Mouse (Mus musculus) kidney, postnatal 25 days (tissue): ENCODE results near the gene H2-M10.2.
A peak's percentile ranks its signal among the peaks of the same experiment; 100 is the strongest.

Source experiments
- DNase-seq, 2 experiments: peaks; one replicate each; pipeline ENCODE4 v3.0.0; 2021; ENCODE audit warnings: mixed read lengths in 2 of 2

The H2-M10.2 gene

GRCm38 (mm10) chr17:36286390-36286789 lies at the start of gene H2-M10.2:
Gene H2-M10.2, minus strand, starts transcription at chr17:36286490.
- DNase-seq: no peak

- DNase-seq: no peak
These were observed 39.8 kb upstream of the H2-M10.2 start, which contains the start of gene H2-M10.1 for GRCm38 (mm10) chr17:36326055-36326454. Gene H2-M10.1, minus strand, starts transcription at chr17:36326155.

- DNase-seq: no peak
These were observed 29.5 kb upstream of the H2-M10.2 start for GRCm38 (mm10) chr17:36315689-36316253.

GRCm38 (mm10) chr17:36315041-36315688 lies 28.9 kb upstream of the H2-M10.2 start:
- DNase-seq: peak; percentile 45 to 63

GRCm38 (mm10) chr17:36314511-36314910 lies 28.2 kb upstream of the H2-M10.2 start:
- no peak for DNase-seq

GRCm38 (mm10) chr17:36309293-36309692 lies 23.0 kb upstream of the H2-M10.2 start:
- no peak for DNase-seq

- peak; percentile 77 to 83 for DNase-seq
These were observed 22.6 kb upstream of the H2-M10.2 start for GRCm38 (mm10) chr17:36308855-36309254.

- DNase-seq: no peak
These were observed 4.6 kb downstream of the H2-M10.2 start for GRCm38 (mm10) chr17:36281521-36282245.

- no peak for DNase-seq
These were observed 11.5 kb downstream of the H2-M10.2 start for GRCm38 (mm10) chr17:36274776-36275175.

- no peak for DNase-seq
These were observed 12.5 kb downstream of the H2-M10.2 start for GRCm38 (mm10) chr17:36273796-36274195.

GRCm38 (mm10) chr17:36272643-36273366 lies 13.5 kb downstream of the H2-M10.2 start:
- no peak for DNase-seq

GRCm38 (mm10) chr17:36271586-36272256 lies 14.6 kb downstream of the H2-M10.2 start, which contains the start of gene Trim39:
Gene Trim39, minus strand, starts transcription at chr17:36272247.
- peak; percentile 79 to 90 for DNase-seq

GRCm38 (mm10) chr17:36270956-36271585 lies 15.2 kb downstream of the H2-M10.2 start:
- peak; percentile 86 to 94 for DNase-seq

- DNase-seq: peak in 1 of 2 experiments; percentile 42
These were observed 20.5 kb downstream of the H2-M10.2 start for GRCm38 (mm10) chr17:36265834-36266233.

GRCm38 (mm10) chr17:36264273-36264925 lies 21.9 kb downstream of the H2-M10.2 start:
- DNase-seq: no peak

- DNase-seq: no peak
These were observed 24.7 kb downstream of the H2-M10.2 start for GRCm38 (mm10) chr17:36261511-36262166.

GRCm38 (mm10) chr17:36257969-36258368 lies 28.3 kb downstream of the H2-M10.2 start, which contains the start of gene Rpp21:
Gene Rpp21, minus strand, starts transcription at chr17:36258069.
- no peak for DNase-seq

GRCm38 (mm10) chr17:36257241-36257947 lies 28.9 kb downstream of the H2-M10.2 start:
- DNase-seq: peak; percentile 86 to 93

GRCm38 (mm10) chr17:36253087-36253600 lies 33.1 kb downstream of the H2-M10.2 start:
- DNase-seq: no peak
